Mouse (Mus musculus): Measurements from ENCODE around the gene Oxnad1. TPM values are rescaled to one million over a fixed set of nuclear protein-coding genes. Genes with fewer than 3 reads are reported as not detected.
"Not testable (repeated sequence)": the region's sequence is repeated elsewhere in the genome, so short reads cannot be mapped to it uniquely, and the experiment has no call there.

The Oxnad1 gene
- polyA plus RNA-seq, 1 experiment from 2014 or later = 20.0 TPM

GRCm38 (mm10) chr14:32072807-32073206 lies 12.4 kb upstream of the Oxnad1 start:
- no peak overlapping the region for H3K4me2 ChIP-seq (replicated peaks)

DNA sequence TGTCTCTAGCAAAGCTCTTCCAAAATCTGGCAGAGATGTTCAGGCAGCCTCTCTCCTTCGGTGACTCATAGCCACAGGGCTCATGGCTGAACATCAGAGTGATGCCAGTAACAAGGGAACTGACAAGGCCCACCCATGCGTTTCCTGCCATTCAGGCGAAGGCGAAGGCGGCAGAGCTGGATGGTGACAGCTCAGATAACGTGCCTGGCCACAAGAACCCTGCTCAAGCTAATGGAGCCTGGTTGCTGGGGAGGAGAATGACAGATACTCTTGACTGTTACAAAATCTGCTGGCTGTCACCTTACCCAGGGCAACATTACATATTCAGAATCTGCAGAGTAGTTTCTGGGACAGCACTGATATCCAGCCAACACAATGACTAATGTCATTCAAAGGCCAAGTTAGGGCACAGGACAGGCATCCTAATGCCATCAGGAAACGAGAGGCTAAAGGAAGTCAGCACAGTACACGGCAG lies 11.9 kb upstream of the Oxnad1 start:
- no peak overlapping the region for H3K4me3 ChIP-seq
- no peak for ATAC-seq (ENCODE audit: low FRiP score, low read depth)
- H3K4me1 ChIP-seq = no peaks in the 10 kb centered on the region
- no peak overlapping the region for H3K9ac ChIP-seq
- H3K36me3 ChIP-seq = no peaks in the 10 kb centered on the region
- no peaks in the 10 kb centered on the region for H3K27me3 ChIP-seq
- H3K27ac ChIP-seq = no peak overlapping the region
- no peaks in the 10 kb centered on the region for H3K9me3 ChIP-seq
- no peak overlapping the region for H3K4me2 ChIP-seq (replicated peaks)
- WGBS = 65% methylated on average over 8 of the region's 8 CpGs

More at GRCm38 (mm10) chr14:32072807-32073206, 12.4 kb upstream of the Oxnad1 start:
- no peak overlapping the region for H3K9ac ChIP-seq
- H3K27ac ChIP-seq = no peak overlapping the region
- no peaks in the 10 kb centered on the region for H3K9me3 ChIP-seq
- no peaks in the 10 kb centered on the region for H3K27me3 ChIP-seq
- no peak for ATAC-seq (ENCODE audit: low FRiP score, low read depth)
- H3K4me1 ChIP-seq = no peaks in the 10 kb centered on the region
- H3K4me3 ChIP-seq = no peak overlapping the region
- H3K36me3 ChIP-seq = no peaks in the 10 kb centered on the region

DNA sequence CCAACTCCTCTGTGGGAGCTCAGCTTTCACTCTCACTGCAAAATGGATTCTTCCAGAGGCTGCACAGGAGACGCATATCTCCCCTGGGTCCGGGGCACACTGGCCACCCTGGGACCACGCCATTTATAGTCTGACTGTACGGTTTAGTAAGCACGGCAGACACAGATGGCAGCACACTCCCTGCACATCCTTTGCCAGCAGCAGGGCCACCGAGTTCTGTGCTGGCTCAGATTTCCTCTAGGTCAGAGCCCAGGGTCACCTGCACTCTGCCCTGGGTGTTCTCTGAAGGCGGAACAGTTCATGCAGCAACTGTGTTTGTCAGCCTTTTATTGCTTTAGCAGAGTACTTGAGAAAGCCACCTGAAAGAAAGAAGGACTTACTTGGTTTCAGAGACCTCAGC lies 11.3 kb upstream of the Oxnad1 start:
- H3K4me2 ChIP-seq (replicated peaks) = no peak overlapping the region
- H3K27me3 ChIP-seq = no peaks in the 10 kb centered on the region
- H3K9ac ChIP-seq = no peak overlapping the region
- H3K36me3 ChIP-seq = no peaks in the 10 kb centered on the region
- H3K4me3 ChIP-seq = no peak overlapping the region
- no peak for ATAC-seq (ENCODE audit: low FRiP score, low read depth)
- WGBS = 49% methylated on average over 7 of the region's 7 CpGs
- no peaks in the 10 kb centered on the region for H3K4me1 ChIP-seq
- no peak overlapping the region for H3K27ac ChIP-seq
- no peaks in the 10 kb centered on the region for H3K9me3 ChIP-seq

DNA sequence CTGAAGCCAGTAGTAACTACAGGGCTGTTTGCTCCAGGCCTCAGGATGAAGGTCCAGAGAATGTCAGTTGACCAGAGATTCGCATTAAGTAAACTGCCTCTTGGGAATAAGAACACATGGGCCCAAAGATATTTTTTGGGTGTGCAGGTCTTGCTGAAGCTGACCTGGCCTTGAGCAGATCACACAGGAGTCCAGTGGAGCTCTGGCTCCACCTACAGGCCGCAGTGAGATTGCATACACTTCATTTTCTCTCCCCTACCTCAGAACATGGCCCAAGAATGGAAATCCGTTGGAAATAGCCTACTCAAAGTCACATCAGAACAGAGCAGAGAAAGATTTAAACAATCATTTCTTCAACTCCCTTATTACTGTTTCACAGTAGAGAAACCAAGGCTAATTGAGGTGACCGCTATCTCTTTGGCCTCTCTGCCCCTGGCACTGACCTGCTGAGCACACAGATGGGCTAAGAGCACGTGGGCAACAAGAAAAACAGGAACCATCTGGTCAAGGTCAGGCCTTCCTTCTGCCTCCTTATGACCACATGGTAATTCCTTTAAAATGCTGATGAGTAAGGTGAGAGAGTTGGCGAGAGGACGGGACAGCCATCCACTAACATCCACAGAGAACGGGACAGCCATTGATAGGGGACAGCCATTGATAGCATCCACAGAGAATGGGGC lies 8.1 kb upstream of the Oxnad1 start:
- no peaks in the 10 kb centered on the region for H3K9me3 ChIP-seq
- H3K4me1 ChIP-seq = no peaks in the 10 kb centered on the region
- no peaks in the 10 kb centered on the region for H3K27me3 ChIP-seq
- H3K4me3 ChIP-seq = no peak overlapping the region
- H3K9ac ChIP-seq = no peak overlapping the region
- peaks cover 15% of the 10 kb centered on the region for H3K36me3 ChIP-seq
- H3K27ac ChIP-seq = no peak overlapping the region
- H3K4me2 ChIP-seq (replicated peaks) = no peak overlapping the region
- no peak for ATAC-seq (ENCODE audit: low FRiP score, low read depth)
- 49% methylated on average over 8 of the region's 8 CpGs for WGBS

DNA sequence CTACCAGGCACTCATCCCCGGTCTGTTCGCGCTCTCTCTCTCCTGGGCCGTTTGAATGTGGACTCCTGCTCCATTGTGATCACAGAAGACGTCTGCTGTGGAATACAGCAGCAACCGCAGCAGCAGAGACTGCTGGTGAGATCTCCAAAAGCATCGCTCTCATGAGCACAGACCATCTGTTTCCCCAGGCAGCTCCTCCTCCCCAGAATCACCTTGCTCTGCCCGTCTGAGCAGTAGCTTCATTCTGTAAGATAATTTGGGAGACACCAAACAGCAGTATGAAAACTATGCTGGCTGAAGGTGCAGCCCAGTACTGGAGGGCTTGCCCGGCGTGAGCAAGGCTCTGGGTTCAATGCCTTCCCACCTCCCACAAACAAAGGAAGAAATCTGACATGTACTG lies 4.1 kb upstream of the Oxnad1 start:
- no peak overlapping the region for H3K4me3 ChIP-seq
- H3K9me3 ChIP-seq = no peaks in the 10 kb centered on the region
- no peak overlapping the region for H3K9ac ChIP-seq
- 84% methylated on average over 10 of the region's 10 CpGs for WGBS
- H3K27me3 ChIP-seq = no peaks in the 10 kb centered on the region
- peaks cover 6% of the 10 kb centered on the region for H3K4me1 ChIP-seq
- H3K36me3 ChIP-seq = peaks cover 26% of the 10 kb centered on the region
- no peak overlapping the region for H3K4me2 ChIP-seq (replicated peaks)
- ATAC-seq (ENCODE audit: low FRiP score, low read depth) = no peak
- H3K27ac ChIP-seq = no peak overlapping the region

- Histone ChIP-seq H3K4me3 (no peak overlapping the region), H3K27me3 (no peaks in the 10 kb centered on the region), H3K4me2 (replicated peaks) (no peak overlapping the region), H3K9ac (no peak overlapping the region), H3K4me1 (peaks cover 12% of the 10 kb centered on the region), H3K36me3 (peaks cover 26% of the 10 kb centered on the region), H3K27ac (no peak overlapping the region), H3K9me3 (no peaks in the 10 kb centered on the region)
- WGBS = 90% methylated on average over 6 of the region's 6 CpGs
- no peak for ATAC-seq (ENCODE audit: low FRiP score, low read depth)
Measured at GRCm38 (mm10) chr14:32082891-32083290, 2.3 kb upstream of the Oxnad1 start.

DNA sequence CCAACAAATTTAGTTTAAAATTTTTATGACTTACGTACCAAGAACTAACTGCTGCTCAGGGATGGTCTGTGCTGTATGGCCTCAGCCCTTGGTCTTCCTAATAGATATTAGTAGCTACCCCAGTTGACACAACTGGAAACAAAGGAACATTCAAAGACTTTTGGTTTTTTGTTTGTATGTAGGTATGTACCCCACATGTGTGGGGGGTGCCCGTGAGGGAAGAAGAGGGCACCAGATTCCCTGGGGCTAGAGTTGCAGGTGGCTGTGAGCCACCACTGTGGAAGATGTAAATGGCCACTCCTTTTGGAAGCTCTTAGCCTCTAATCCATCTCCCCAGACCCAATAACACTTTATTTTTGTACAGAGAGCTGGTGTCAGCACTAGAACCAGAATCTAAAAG lies 1.7 kb upstream of the Oxnad1 start:
- no peak overlapping the region for H3K4me2 ChIP-seq (replicated peaks)
- ATAC-seq (ENCODE audit: low FRiP score, low read depth) = no peak
- H3K9ac ChIP-seq = no peak overlapping the region
- no peaks in the 10 kb centered on the region for H3K9me3 ChIP-seq
- no peaks in the 10 kb centered on the region for H3K27me3 ChIP-seq
- H3K27ac ChIP-seq = no peak overlapping the region
- no peak overlapping the region for H3K4me3 ChIP-seq
- 87% methylated on average over 2 of the region's 2 CpGs for WGBS
- H3K4me1 ChIP-seq = peaks cover 12% of the 10 kb centered on the region
- H3K36me3 ChIP-seq = peaks cover 26% of the 10 kb centered on the region

DNA sequence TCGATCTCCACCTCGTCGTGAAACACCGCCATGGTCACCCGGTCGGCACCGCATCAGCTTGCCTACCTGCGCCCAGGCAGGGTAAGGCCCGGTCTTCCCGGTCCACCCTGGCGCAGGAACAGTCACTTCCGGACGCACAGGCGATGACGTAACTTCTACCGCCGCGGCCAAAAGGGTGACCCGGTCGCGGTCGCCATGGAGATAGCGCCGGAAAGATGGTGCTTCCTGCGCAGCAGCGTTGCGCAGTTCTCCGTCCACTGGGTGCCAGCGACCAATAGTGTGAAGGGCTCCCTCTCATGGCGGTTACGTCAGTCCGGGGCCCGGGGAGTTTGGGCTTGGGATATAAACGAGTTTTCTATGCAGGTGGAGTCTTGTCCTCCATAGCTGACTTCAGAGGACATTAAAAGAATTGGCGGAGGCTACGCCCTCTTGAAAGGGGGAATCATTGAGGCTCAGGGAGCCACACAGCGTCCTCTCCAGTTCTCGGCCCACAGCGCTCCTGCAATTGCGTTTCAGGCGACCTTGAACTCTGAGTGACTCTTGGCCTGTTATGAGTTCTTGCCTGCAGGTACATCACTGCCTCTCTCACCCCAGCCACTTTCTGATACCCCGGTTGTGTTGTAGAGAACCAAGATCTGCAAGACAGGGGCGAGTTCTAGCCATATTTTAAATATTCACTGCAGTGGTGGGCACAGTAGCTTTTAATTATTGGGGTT lies 470 bp downstream of the Oxnad1 start, which contains the start of gene Dph3:
Gene Dph3 (minus strand): TSS at position 244 of the 716 bp plus-strand sequence.
- peak within 1 kb of the TSS; percentile 66 for H3K4me3 ChIP-seq
- H3K9ac ChIP-seq = peak within 1 kb of the TSS; percentile 71
- no peaks in the 10 kb centered on the region for H3K9me3 ChIP-seq
- peaks cover 17% of the 10 kb centered on the region for H3K4me1 ChIP-seq
- peak; percentile 96 for ATAC-seq (ENCODE audit: low FRiP score, low read depth)
- no peaks in the 10 kb centered on the region for H3K27me3 ChIP-seq
- H3K4me2 ChIP-seq (replicated peaks) = peak within 1 kb of the TSS; percentile 73
- under 1% methylated on average over 43 of the region's 43 CpGs for WGBS
- peak within 1 kb of the TSS; percentile 76 for H3K27ac ChIP-seq
- peaks cover 25% of the 10 kb centered on the region for H3K36me3 ChIP-seq

- Histone ChIP-seq H3K27me3 (no peaks in the 10 kb centered on the region), H3K4me1 (peaks cover 23% of the 10 kb centered on the region), H3K4me2 (replicated peaks) (peak overlapping the region; percentile 73), H3K9ac (peak overlapping the region; percentile 69), H3K36me3 (peaks cover 19% of the 10 kb centered on the region), H3K4me3 (peak overlapping the region; percentile 66), H3K27ac (peak overlapping the region; percentile 76), H3K9me3 (no peaks in the 10 kb centered on the region)
- 24% methylated on average over 8 of the region's 8 CpGs for WGBS
- no peak for ATAC-seq (ENCODE audit: low FRiP score, low read depth)
Measured at GRCm38 (mm10) chr14:32086226-32086625, 1.1 kb downstream of the Oxnad1 start.

- H3K9ac ChIP-seq; H3K9me3 ChIP-seq; H3K27me3 ChIP-seq; ATAC-seq (ENCODE audit: low FRiP score, low read depth); H3K27ac ChIP-seq; H3K4me3 ChIP-seq; H3K4me2 ChIP-seq (replicated peaks): not testable (repeated sequence)
- WGBS = 90% methylated on average over 7 of the region's 7 CpGs
- peaks cover 11% of the 10 kb centered on the region for H3K36me3 ChIP-seq
- peaks cover 28% of the 10 kb centered on the region for H3K4me1 ChIP-seq
Measured at GRCm38 (mm10) chr14:32087584-32088248, 2.5 kb downstream of the Oxnad1 start.

GRCm38 (mm10) chr14:32091124-32091523 lies 6.0 kb downstream of the Oxnad1 start:
- ATAC-seq (ENCODE audit: low FRiP score, low read depth) = no peak
- no peak overlapping the region for H3K4me3 ChIP-seq
- peaks cover 38% of the 10 kb centered on the region for H3K36me3 ChIP-seq
- H3K4me2 ChIP-seq (replicated peaks) = no peak overlapping the region
- H3K27ac ChIP-seq = no peak overlapping the region
- H3K9me3 ChIP-seq = no peaks in the 10 kb centered on the region
- peaks cover 21% of the 10 kb centered on the region for H3K4me1 ChIP-seq
- H3K27me3 ChIP-seq = no peaks in the 10 kb centered on the region
- no peak overlapping the region for H3K9ac ChIP-seq
- WGBS = 24% methylated on average over 4 of the region's 4 CpGs

DNA sequence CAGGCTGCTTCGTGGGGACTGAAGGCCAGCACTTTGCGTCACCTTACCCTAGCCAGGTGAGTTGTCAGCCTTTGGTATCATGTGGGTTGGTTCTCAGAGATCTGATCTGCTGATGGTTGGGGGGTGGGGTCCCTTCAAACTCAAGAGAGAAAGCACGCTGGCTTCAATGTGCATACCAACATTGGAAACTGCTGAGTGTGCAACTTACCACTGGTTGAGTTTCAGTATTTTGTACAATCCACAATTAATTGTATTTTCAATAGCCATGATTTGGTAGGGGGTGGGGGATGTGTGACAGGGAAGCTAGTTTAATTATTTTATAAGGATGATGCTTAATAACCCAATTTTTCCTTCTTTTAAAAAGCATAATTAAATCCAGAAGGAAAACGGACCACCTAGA lies 6.5 kb downstream of the Oxnad1 start:
- Histone ChIP-seq H3K36me3 (peaks cover 41% of the 10 kb centered on the region), H3K9ac (no peak overlapping the region), H3K9me3 (no peaks in the 10 kb centered on the region), H3K4me2 (replicated peaks) (no peak overlapping the region), H3K27ac (no peak overlapping the region), H3K4me3 (no peak overlapping the region), H3K4me1 (peaks cover 18% of the 10 kb centered on the region; the same call in 1 of the 2 replicates), H3K27me3 (no peaks in the 10 kb centered on the region)
- no peak for ATAC-seq (ENCODE audit: low FRiP score, low read depth)
- 66% methylated on average over 4 of the region's 4 CpGs for whole genome bisulfite sequencing
